Mouse (Mus musculus): ENCODE data around the gene Slc17a4. TPM values are rescaled to one million over a fixed set of nuclear protein-coding genes. Genes with fewer than 3 reads are reported as not detected.

Slc17a4 gene
- polyA plus RNA-seq (2012): 0.01 TPM in 1 of 2 replicates, not detected in the other

DNA sequence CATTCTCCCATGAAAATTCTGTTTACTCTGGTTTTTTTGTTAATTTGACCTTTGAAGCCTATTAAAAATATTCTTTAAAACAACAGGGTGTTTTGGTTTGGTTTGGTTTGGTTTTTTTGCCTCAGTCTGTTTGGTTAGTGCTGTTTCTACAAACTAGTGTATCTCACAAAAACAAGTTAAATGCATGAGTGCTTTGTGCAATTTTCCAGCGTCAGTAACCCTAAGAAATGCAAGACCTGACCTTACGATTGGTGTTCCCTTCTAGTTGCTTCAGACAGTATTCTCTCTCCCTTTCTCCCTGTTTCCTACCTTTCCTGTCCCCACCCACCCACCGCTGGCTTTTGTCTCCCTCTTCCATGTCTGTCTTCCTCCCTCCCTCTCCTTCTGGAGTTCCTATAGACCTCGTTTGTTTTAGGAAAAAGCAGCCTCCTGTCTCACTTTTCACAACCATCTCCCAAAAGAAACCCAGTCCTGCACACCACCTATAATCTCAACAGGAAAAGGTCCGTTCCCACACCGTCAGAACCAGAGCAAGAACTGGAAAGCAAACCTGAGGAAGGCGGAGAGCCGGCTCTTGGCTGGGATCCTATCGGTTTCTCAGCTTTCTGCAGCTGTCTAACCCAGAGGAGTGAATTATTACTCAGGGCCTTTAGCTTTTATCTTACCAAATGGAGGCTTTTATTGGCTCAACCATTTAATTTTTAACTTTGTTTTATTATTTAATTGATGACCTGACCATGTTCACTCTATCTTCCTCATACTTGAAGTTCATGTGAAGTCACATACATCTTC lies at the start of gene Slc17a4:
Gene Slc17a4, minus strand, starts transcription at position 634 of the 792 bp plus-strand sequence.

DNA sequence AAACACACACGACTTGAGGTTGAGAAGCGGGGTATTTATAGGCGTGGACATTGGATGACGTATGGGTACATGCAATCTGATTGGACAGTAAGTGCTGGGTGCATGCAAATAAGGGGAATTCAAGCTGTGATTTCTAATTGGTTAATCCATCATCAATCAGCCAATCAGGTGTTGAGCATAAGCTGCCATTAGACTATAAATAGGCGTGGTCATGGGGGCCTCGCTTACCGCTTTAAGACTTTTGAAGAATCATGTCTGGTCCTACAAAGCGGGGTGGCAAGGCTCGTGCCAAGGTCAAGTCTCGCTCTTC lies 19.4 kb upstream of the Slc17a4 start, which contains the start of gene Hist1h2aa:
Gene Hist1h2aa, plus strand, starts transcription at position 252 of the 310 bp plus-strand sequence.

DNA sequence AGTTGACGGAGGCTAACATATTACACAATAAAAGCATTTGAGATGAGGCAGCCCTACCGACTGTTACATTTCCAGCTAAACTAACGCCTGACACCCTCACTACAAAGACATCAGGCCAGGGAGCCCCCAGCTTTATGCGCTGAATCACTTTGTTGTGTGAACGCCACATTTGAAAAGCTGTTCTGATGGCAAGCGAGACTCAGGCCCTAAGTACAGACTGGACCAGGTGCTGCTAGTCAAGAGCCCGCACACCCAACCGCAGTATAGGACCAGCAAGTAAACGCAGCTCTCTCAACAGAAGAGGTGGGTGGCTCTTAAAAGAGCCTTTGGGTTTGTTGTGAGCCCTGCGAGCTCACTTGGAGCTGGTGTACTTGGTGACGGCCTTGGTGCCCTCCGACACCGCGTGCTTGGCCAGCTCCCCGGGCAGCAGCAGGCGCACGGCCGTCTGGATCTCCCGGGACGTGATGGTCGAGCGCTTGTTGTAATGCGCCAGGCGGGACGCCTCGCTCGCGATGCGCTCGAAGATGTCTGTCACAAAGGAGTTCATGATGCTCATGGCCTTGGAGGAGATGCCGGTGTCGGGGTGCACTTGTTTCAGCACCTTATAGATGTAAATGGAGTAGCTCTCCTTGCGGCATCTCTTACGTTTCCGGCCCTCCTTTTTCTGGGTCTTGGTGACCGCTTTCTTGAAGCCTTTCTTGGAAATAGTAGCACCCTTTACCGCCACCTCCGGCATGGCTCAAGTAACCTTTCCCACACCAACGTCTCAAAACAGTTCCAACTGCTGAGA lies 18.8 kb upstream of the Slc17a4 start, which contains the start of gene Hist1h2ba:
Gene Hist1h2ba, minus strand, starts transcription at position 736 of the 790 bp plus-strand sequence.

DNA sequence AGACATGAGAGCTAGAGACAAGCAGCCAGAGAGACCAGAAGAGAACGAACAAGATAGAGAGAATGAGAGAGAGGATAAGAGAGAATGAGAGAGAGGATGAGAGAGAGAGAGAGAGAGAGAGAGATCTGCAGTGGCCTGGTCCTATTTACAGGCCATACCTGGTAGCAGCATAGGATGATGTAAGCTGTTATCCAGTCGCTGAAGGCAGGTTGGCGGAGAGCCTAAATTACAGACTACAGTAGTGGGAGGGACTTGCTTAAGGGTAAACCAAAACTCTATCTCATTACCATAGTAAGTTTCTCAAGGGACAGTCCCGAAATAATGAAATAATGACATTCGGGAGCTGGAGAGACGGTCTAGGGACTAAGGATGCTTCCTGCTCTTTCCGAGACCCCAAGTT lies 47.4 kb downstream of the Slc17a4 start, which contains the start of gene Slc17a1:
Gene Slc17a1, plus strand, starts transcription at position 346 of the 400 bp plus-strand sequence.

Other genes starting within 250 kb of the Slc17a4 start
- 7.2 TPM in 2 replicates for gene Hist1h2ac, start 231.1 kb downstream of the Slc17a4 start, polyA plus RNA-seq (2012)
- 66.3 and 70.6 TPM in 2 replicates for gene Hist1h2bc, start 230.8 kb downstream of the Slc17a4 start, polyA plus RNA-seq (2012)
- gene Hist1h1t, start 219.2 kb downstream of the Slc17a4 start, polyA plus RNA-seq (2012): 0.27 TPM in 1 of 2 replicates, not detected in the other
- gene Hist1h4c, start 216.6 kb downstream of the Slc17a4 start, polyA plus RNA-seq (2012): 4.5 and 10.6 TPM in 2 replicates
- 8.0 and 15.2 TPM in 2 replicates for gene Hfe, start 204.2 kb downstream of the Slc17a4 start, polyA plus RNA-seq (2012)
- gene Hist1h1c, start 176.2 kb downstream of the Slc17a4 start, polyA plus RNA-seq (2012): 100 and 116 TPM in 2 replicates
- 20.1 and 23.0 TPM in 2 replicates for gene Hist1h3c, start 169.4 kb downstream of the Slc17a4 start, polyA plus RNA-seq (2012)
- 11.2 and 22.3 TPM in 2 replicates for gene Hist1h2bb, start 168.3 kb downstream of the Slc17a4 start, polyA plus RNA-seq (2012)
- 17.6 and 35.4 TPM in 2 replicates for gene Hist1h2ab, start 163.9 kb downstream of the Slc17a4 start, polyA plus RNA-seq (2012)
- 9.2 and 14.4 TPM in 2 replicates for gene Hist1h3b, start 162.7 kb downstream of the Slc17a4 start, polyA plus RNA-seq (2012)
- 13.8 and 16.1 TPM in 2 replicates for gene Hist1h4b, start 158.0 kb downstream of the Slc17a4 start, polyA plus RNA-seq (2012)
- gene Hist1h4a, start 153.8 kb downstream of the Slc17a4 start, polyA plus RNA-seq (2012): 16.8 and 23.1 TPM in 2 replicates
- gene Hist1h3a, start 152.6 kb downstream of the Slc17a4 start, polyA plus RNA-seq (2012): 21.7 and 27.6 TPM in 2 replicates
- 1.2 and 3.7 TPM in 2 replicates for gene Hist1h1a, start 151.3 kb downstream of the Slc17a4 start, polyA plus RNA-seq (2012)
- 0.08 TPM in 1 of 2 replicates, not detected in the other for gene Trim38, start 145.1 kb downstream of the Slc17a4 start, polyA plus RNA-seq (2012)
- not detected in 2 replicates for gene Slc17a2, start 108.0 kb downstream of the Slc17a4 start, polyA plus RNA-seq (2012)
- gene Slc17a3, start 75.6 kb downstream of the Slc17a4 start, polyA plus RNA-seq (2012): not detected in 2 replicates
- not detected in 2 replicates for gene Slc17a1, start 47.3 kb downstream of the Slc17a4 start, polyA plus RNA-seq (2012)
- not detected in 2 replicates for gene Hist1h2ba, start 19.1 kb upstream of the Slc17a4 start, polyA plus RNA-seq (2012)
- gene Hist1h2aa, start 19.5 kb upstream of the Slc17a4 start, polyA plus RNA-seq (2012): not detected in 2 replicates
- not detected in 2 replicates for gene Scgn, start 76.2 kb upstream of the Slc17a4 start, polyA plus RNA-seq (2012)